Mouse (Mus musculus): ENCODE data around the gene Mettl1.
"Not testable (repeated sequence)": the region's sequence is repeated elsewhere in the genome, so short reads cannot be mapped to it uniquely, and the experiment has no call there.

Mettl1 gene

DNA sequence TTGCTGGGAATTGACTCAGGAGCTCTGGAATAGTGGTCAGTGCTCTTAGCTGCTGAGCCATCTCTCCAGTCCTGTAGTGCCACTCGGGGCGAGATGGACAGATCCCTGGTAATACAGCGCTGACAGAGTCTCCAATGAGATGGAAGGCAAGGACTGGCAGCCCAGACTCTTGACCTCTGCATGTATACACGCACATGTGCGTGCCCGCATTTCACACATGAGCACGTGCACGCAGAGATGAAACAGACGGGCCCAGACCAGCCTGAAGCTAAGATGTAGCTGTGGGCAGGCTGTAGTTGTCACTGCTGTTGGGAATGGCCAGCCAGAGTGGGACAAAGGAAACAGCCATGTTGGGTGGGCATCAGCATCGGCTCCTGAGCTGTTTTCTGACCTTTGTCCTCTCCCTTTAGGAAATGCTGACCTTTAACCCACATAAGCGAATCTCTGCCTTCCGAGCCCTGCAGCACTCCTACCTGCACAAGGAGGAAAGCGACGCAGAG is 25.4 kb downstream of the Mettl1 start:
- H3K9me3 ChIP-seq (ENCODE audit: low read length) = no peaks in the 10 kb centered on the region

GRCm38 (mm10) chr10:127068360-127069038 is 27.3 kb downstream of the Mettl1 start:
- Histone ChIP-seq H3K9me3 (ENCODE audit: low read length) (no peaks in the 10 kb centered on the region), H3K27me3 (ENCODE audit: insufficient read depth, low read length) (no peaks in the 10 kb centered on the region), H3K4me3 (replicated peaks; ENCODE audit: low read length) (peak overlapping the region; percentile 88), H3K4me1 (replicated peaks; ENCODE audit: low read depth, low read length) (peaks cover 65% of the 10 kb centered on the region), H3K36me3 (ENCODE audit: insufficient read depth, low read length) (peaks cover 53% of the 10 kb centered on the region)
- TF ChIP-seq NANOG (IDR thresholded peaks at IDR 0.05; ENCODE audit: borderline replicate concordance, low read length) = no peak

More for the DNA sequence above, 25.4 kb downstream of the Mettl1 start:
- Histone ChIP-seq H3K4me3 (replicated peaks; ENCODE audit: low read length) (0 out of 2 replicates have a peak overlapping the region, but pooled peaks have one; percentile 26), H3K36me3 (ENCODE audit: insufficient read depth, low read length) (peaks cover 53% of the 10 kb centered on the region), H3K4me1 (replicated peaks; ENCODE audit: low read depth, low read length) (peaks cover 80% of the 10 kb centered on the region), H3K27me3 (ENCODE audit: insufficient read depth, low read length) (no peaks in the 10 kb centered on the region)
- TF ChIP-seq CTCF (conservative IDR thresholded peaks at IDR 0.05; ENCODE audit: low read length) (no peak), POU5F1 (IDR thresholded peaks at IDR 0.05; ENCODE audit: borderline replicate concordance, low read length) (no peak), NANOG (IDR thresholded peaks at IDR 0.05; ENCODE audit: borderline replicate concordance, low read length) (no peak)

- Histone ChIP-seq H3K27me3 (ENCODE audit: insufficient read depth, low read length) (no peaks in the 10 kb centered on the region), H3K9me3 (ENCODE audit: low read length) (no peaks in the 10 kb centered on the region), H3K4me1 (replicated peaks; ENCODE audit: low read depth, low read length) (peaks cover 63% of the 10 kb centered on the region), H3K4me3 (replicated peaks; ENCODE audit: low read length) (peak overlapping the region; percentile 88), H3K36me3 (ENCODE audit: insufficient read depth, low read length) (peaks cover 48% of the 10 kb centered on the region)
- TF ChIP-seq POU5F1 (IDR thresholded peaks at IDR 0.05; ENCODE audit: borderline replicate concordance, low read length) = no peak
- TF ChIP-seq NANOG (IDR thresholded peaks at IDR 0.05; ENCODE audit: borderline replicate concordance, low read length) = no peak
- no peak for TF ChIP-seq CTCF (conservative IDR thresholded peaks at IDR 0.05; ENCODE audit: low read length)
These were observed 28.3 kb downstream of the Mettl1 start for GRCm38 (mm10) chr10:127069281-127070189.

- Histone ChIP-seq H3K27me3 (ENCODE audit: insufficient read depth, low read length) (peaks cover 8% of the 10 kb centered on the region), H3K9me3 (ENCODE audit: low read length) (no peaks in the 10 kb centered on the region), H3K4me3 (replicated peaks; ENCODE audit: low read length) (peak within 1 kb of the TSS; percentile 88), H3K36me3 (ENCODE audit: insufficient read depth, low read length) (peaks cover 38% of the 10 kb centered on the region), H3K4me1 (replicated peaks; ENCODE audit: low read depth, low read length) (peaks cover 61% of the 10 kb centered on the region)
- TF ChIP-seq POU5F1 (IDR thresholded peaks at IDR 0.05; ENCODE audit: borderline replicate concordance, low read length) (no peak), CTCF (conservative IDR thresholded peaks at IDR 0.05; ENCODE audit: low read length) (no peak), NANOG (IDR thresholded peaks at IDR 0.05; ENCODE audit: borderline replicate concordance, low read length) (no peak)
These were observed 29.2 kb downstream of the Mettl1 start, which contains the start of gene Tspan31 for GRCm38 (mm10) chr10:127070190-127071121. Tspan31 (minus strand) TSS chr10:127070264.

DNA sequence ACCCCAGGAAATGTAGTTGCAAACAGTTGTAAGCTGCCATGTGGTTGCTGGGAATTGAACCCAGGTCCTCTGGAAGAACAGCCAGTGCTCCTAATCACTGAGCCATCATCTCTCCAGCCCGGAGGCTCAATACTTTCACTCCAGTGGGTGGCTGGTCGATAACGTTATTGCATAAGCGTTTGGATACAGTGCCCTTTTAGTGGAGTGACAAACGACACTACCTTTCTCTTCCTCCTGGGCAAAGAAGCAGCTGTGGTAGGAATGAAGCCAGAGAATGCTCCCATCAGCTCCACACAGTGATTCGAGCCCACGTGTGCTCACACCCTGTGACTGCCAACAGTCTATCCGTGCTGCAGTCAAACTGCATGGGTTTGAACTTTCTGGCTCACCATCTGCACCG is 30.0 kb downstream of the Mettl1 start:
- peaks cover 15% of the 10 kb centered on the region for H3K27me3 ChIP-seq (ENCODE audit: insufficient read depth, low read length)
- TF ChIP-seq CTCF (conservative IDR thresholded peaks at IDR 0.05; ENCODE audit: low read length) = no peak
- TF ChIP-seq POU5F1 (IDR thresholded peaks at IDR 0.05; ENCODE audit: borderline replicate concordance, low read length) = no peak
- no peak for TF ChIP-seq NANOG (IDR thresholded peaks at IDR 0.05; ENCODE audit: borderline replicate concordance, low read length)

DNA sequence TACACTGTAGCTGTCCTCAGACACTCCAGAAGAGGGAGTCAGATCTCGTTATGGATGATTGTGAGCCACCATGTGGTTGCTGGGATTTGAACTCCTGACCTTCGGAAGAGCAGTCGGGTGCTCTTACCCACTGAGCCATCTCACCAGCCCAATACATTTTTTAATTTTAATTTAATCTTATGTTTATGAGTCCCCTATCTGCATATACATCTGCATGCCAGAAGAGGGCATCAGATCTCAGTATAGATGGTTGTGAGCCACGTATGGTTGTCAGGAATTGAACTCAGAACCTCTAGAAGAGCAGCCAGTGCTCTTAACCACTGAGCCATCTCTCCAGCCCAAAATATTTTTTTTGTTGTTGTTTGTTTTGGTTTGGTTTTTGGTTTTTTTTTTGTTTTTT is 31.1 kb downstream of the Mettl1 start:
- Histone ChIP-seq H3K36me3 (ENCODE audit: insufficient read depth, low read length) (peaks cover 20% of the 10 kb centered on the region), H3K4me1 (replicated peaks; ENCODE audit: low read depth, low read length) (peaks cover 48% of the 10 kb centered on the region), H3K27me3 (ENCODE audit: insufficient read depth, low read length) (peaks cover 25% of the 10 kb centered on the region)
- not testable (repeated sequence) for H3K9me3 ChIP-seq (ENCODE audit: low read length); H3K4me3 ChIP-seq (replicated peaks; ENCODE audit: low read length)

More for the DNA sequence above, 30.0 kb downstream of the Mettl1 start:
- H3K4me3 ChIP-seq (replicated peaks; ENCODE audit: low read length) = peak overlapping the region; percentile 88
- H3K9me3 ChIP-seq (ENCODE audit: low read length) = no peaks in the 10 kb centered on the region
- H3K4me1 ChIP-seq (replicated peaks; ENCODE audit: low read depth, low read length) = peaks cover 56% of the 10 kb centered on the region
- H3K36me3 ChIP-seq (ENCODE audit: insufficient read depth, low read length) = peaks cover 31% of the 10 kb centered on the region

DNA sequence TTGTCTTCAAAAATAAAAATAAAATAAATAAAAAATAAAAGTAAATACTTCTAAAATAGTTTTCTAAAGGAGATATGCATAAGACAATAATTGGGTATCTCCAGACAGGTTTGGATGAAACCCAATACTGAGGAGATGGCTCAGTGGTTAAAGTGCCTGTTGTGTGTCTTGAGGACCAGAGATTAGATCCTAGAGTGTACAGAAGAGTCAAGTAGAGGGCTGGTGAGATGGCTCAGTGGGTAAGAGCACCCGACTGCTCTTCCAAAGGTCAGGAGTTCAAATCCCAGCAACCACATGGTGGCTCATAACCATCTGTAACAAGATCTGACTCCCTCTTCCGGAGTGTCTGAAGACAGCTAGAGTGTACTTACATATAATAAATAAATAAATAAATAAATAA is 31.8 kb downstream of the Mettl1 start:
- Histone ChIP-seq H3K36me3 (ENCODE audit: insufficient read depth, low read length) (peaks cover 13% of the 10 kb centered on the region), H3K27me3 (ENCODE audit: insufficient read depth, low read length) (peaks cover 32% of the 10 kb centered on the region), H3K4me1 (replicated peaks; ENCODE audit: low read depth, low read length) (peaks cover 48% of the 10 kb centered on the region)
- not testable (repeated sequence) for H3K4me3 ChIP-seq (replicated peaks; ENCODE audit: low read length); H3K9me3 ChIP-seq (ENCODE audit: low read length)

- Histone ChIP-seq H3K4me1 (replicated peaks; ENCODE audit: low read depth, low read length) (peaks cover 45% of the 10 kb centered on the region), H3K36me3 (ENCODE audit: insufficient read depth, low read length) (peaks cover 3% of the 10 kb centered on the region), H3K4me3 (replicated peaks; ENCODE audit: low read length) (no peak overlapping the region), H3K27me3 (ENCODE audit: insufficient read depth, low read length) (peaks cover 40% of the 10 kb centered on the region), H3K9me3 (ENCODE audit: low read length) (no peaks in the 10 kb centered on the region)
- TF ChIP-seq NANOG (IDR thresholded peaks at IDR 0.05; ENCODE audit: borderline replicate concordance, low read length) (no peak), POU5F1 (IDR thresholded peaks at IDR 0.05; ENCODE audit: borderline replicate concordance, low read length) (no peak), CTCF (conservative IDR thresholded peaks at IDR 0.05; ENCODE audit: low read length) (no peak)
These were observed 32.8 kb downstream of the Mettl1 start for GRCm38 (mm10) chr10:127073981-127074380.

All from E14TG2a.4 (cell line).